In genomic region chr11:114736111-114736510, GRCm38 (mm10) we compare ENCODE assay signal across 8 mouse cellular contexts. TPM values are rescaled to one million over a fixed set of nuclear protein-coding genes. Genes with fewer than 3 reads are reported as not detected.
"Had no signal": no experiment of that assay in that cellular context is flagged by ENCODE, and none has a peak within 500 bp of the region (broad histone marks: within the 10 kb centered on the region; RNA-seq: fewer than 3 reads in every experiment).

No protein-coding gene starts in this region.

- H3K4me2 ChIP-seq: limb, embryonic 12.5 days; liver, embryonic 13.5 days; lung, embryonic 15.5 days; midbrain, embryonic 13.5 days; neural tube, embryonic 15.5 days had no signal

- H3K4me1 ChIP-seq: liver, embryonic 13.5 days; lung, embryonic 15.5 days had no signal

- H3K9ac ChIP-seq: limb, embryonic 12.5 days; liver, embryonic 13.5 days; liver, postnatal 0 days; lung, embryonic 15.5 days; midbrain, embryonic 13.5 days; neural tube, embryonic 15.5 days had no signal

- H3K27ac ChIP-seq: limb, embryonic 12.5 days; liver, embryonic 13.5 days; lung, embryonic 15.5 days; midbrain, embryonic 13.5 days; neural tube, embryonic 15.5 days had no signal

- H3K4me3 ChIP-seq: limb, embryonic 12.5 days; liver, embryonic 13.5 days; lung, embryonic 15.5 days; midbrain, embryonic 13.5 days; neural tube, embryonic 15.5 days had no signal

- H3K9me3 ChIP-seq: limb, embryonic 12.5 days; liver, embryonic 13.5 days; lung, embryonic 15.5 days; midbrain, embryonic 13.5 days; neural tube, embryonic 15.5 days had no signal

- ATAC-seq: liver, postnatal 0 days had no signal

- DNase-seq: layer of hippocampus, adult 9-11 months; liver, embryonic 13.5 days; thymus, adult 18-20 months had no signal

- H3K27me3 ChIP-seq: limb, embryonic 12.5 days; liver, embryonic 13.5 days; lung, embryonic 15.5 days; neural tube, embryonic 15.5 days had no signal

- H3K36me3 ChIP-seq: limb, embryonic 12.5 days; liver, embryonic 13.5 days; lung, embryonic 15.5 days; midbrain, embryonic 13.5 days; neural tube, embryonic 15.5 days had no signal

RNA-seq across cellular contexts. Expression of gene Dnaic2, which starts 8.9 kb away (rescaled TPM):
- polyA plus RNA-seq: liver, embryonic 13.5 days had no signal

RNA-seq across cellular contexts. Expression of gene Kif19a, which starts 29.1 kb away (rescaled TPM):
- polyA plus RNA-seq: limb, embryonic 12.5 days had no signal

RNA-seq across cellular contexts. Expression of gene Btbd17, which starts 59.6 kb away (rescaled TPM):
- polyA plus RNA-seq: liver, postnatal 0 days had no signal
